Mouse (Mus musculus): ENCODE data around the gene Ldlrad2. TPM values are rescaled to one million over a fixed set of nuclear protein-coding genes. Genes with fewer than 3 reads are reported as not detected.

The Ldlrad2 gene
- polyA plus RNA-seq, 1 experiment from 2014 or later: not detected

DNA sequence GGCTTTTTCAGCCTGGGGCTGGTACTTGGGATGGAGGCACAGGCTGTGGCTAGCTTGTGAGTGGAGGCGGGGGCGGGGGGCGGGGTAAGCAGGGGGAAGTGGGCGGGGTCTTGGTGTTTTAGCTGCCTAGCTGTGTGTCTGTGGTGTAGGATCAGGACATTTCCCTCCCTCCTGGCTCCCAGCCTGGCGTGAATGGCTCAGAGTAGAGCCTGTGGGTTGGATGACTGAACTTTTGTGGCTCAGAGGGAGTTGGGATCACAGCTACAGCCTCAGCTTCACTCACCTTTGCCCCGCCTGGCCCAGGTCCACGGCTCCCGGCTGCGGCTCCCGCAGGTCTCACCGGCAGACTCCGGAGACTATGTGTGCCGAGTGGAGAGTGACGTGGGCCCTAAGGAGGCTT is 34.0 kb downstream of the Ldlrad2 start:
- H3K27ac ChIP-seq (ENCODE audit: low read depth, low read length): no peak overlapping the region
- ATAC-seq (replicated peaks; ENCODE audit: low FRiP score) (no peak), DNase-seq (ENCODE audit: low spot score) (no peak)
- no peaks in the 10 kb centered on the region for H3K9me3 ChIP-seq (ENCODE audit: control insufficient read depth, low read length)
- no peaks in the 10 kb centered on the region for H3K27me3 ChIP-seq (ENCODE audit: control insufficient read depth, insufficient read depth, low read length)
- no peaks in the 10 kb centered on the region for H3K36me3 ChIP-seq (ENCODE audit: control insufficient read depth, insufficient read depth, low read length)
- no peak overlapping the region for H3K4me3 ChIP-seq (ENCODE audit: low read depth, low read length)
- no peak overlapping the region for H3K4me2 ChIP-seq (ENCODE audit: low read depth, low read length, severe bottlenecking)
- H3K4me1 ChIP-seq (replicated peaks; ENCODE audit: control insufficient read depth, insufficient read depth, low read length): no peaks in the 10 kb centered on the region
- 77% methylated on average over 14 of the region's 14 CpGs for WGBS
- H3K9ac ChIP-seq (ENCODE audit: low read length): no peak overlapping the region

DNA sequence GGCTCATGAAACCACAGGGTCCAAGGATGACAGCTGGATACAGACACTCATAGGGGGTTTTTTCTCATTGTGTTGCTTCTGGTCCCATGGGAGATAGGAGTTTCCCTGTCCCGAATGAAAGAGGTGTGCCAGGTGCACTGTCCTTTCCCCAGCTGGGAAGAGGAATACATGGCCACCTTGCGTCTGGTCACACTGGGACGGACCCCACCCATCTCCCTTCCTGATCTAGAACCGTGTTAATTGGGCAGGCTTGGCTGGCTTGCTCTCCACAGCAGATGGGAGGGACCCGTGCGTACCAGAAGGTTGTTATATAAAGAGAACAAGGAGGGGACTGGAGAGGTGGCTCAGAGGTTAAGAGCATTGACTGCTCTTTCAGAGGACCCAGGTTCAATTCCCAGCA is 46.5 kb downstream of the Ldlrad2 start:
- no peaks in the 10 kb centered on the region; the same call in 1 of the 2 replicates for H3K36me3 ChIP-seq (ENCODE audit: control insufficient read depth, insufficient read depth, low read length)
- H3K4me1 ChIP-seq (replicated peaks; ENCODE audit: control insufficient read depth, insufficient read depth, low read length): no peaks in the 10 kb centered on the region
- H3K9me3 ChIP-seq (ENCODE audit: control insufficient read depth, low read length): no peaks in the 10 kb centered on the region
- 89% methylated on average over 6 of the region's 6 CpGs for WGBS
- no peak overlapping the region for H3K9ac ChIP-seq (ENCODE audit: low read length)
- no peak for DNase-seq (ENCODE audit: low spot score)
- no peak overlapping the region for H3K4me3 ChIP-seq (ENCODE audit: low read depth, low read length)
- no peaks in the 10 kb centered on the region for H3K27me3 ChIP-seq (ENCODE audit: control insufficient read depth, insufficient read depth, low read length)
- ATAC-seq (replicated peaks; ENCODE audit: low FRiP score): no peak
- H3K27ac ChIP-seq (ENCODE audit: low read depth, low read length): no peak overlapping the region
- H3K4me2 ChIP-seq (ENCODE audit: low read depth, low read length, severe bottlenecking): no peak overlapping the region

- 81% methylated on average over 4 of the region's 4 CpGs for WGBS
- DNase-seq (ENCODE audit: low spot score) (no peak), ATAC-seq (replicated peaks; ENCODE audit: low FRiP score) (no peak)
- H3K9ac ChIP-seq (ENCODE audit: low read length): no peak overlapping the region
- no peaks in the 10 kb centered on the region for H3K9me3 ChIP-seq (ENCODE audit: control insufficient read depth, low read length)
- no peaks in the 10 kb centered on the region for H3K27me3 ChIP-seq (ENCODE audit: control insufficient read depth, insufficient read depth, low read length)
- H3K27ac ChIP-seq (ENCODE audit: low read depth, low read length): no peak overlapping the region
- H3K36me3 ChIP-seq (ENCODE audit: control insufficient read depth, insufficient read depth, low read length): no peaks in the 10 kb centered on the region; the same call in 1 of the 2 replicates
- no peaks in the 10 kb centered on the region for H3K4me1 ChIP-seq (replicated peaks; ENCODE audit: control insufficient read depth, insufficient read depth, low read length)
- H3K4me3 ChIP-seq (ENCODE audit: low read depth, low read length): no peak overlapping the region
- H3K4me2 ChIP-seq (ENCODE audit: low read depth, low read length, severe bottlenecking): no peak overlapping the region
These were observed 47.0 kb downstream of the Ldlrad2 start for GRCm38 (mm10) chr4:137527368-137527767.

- H3K4me1 ChIP-seq (replicated peaks; ENCODE audit: control insufficient read depth, insufficient read depth, low read length): no peaks in the 10 kb centered on the region
- H3K27ac ChIP-seq (ENCODE audit: low read depth, low read length): no peak overlapping the region
- WGBS: 93% methylated on average over 1 of the region's 1 CpGs
- no peak overlapping the region for H3K4me3 ChIP-seq (ENCODE audit: low read depth, low read length)
- H3K9me3 ChIP-seq (ENCODE audit: control insufficient read depth, low read length): no peaks in the 10 kb centered on the region
- no peaks in the 10 kb centered on the region for H3K27me3 ChIP-seq (ENCODE audit: control insufficient read depth, insufficient read depth, low read length)
- DNase-seq (ENCODE audit: low spot score): no peak
- H3K9ac ChIP-seq (ENCODE audit: low read length): no peak overlapping the region
- no peaks in the 10 kb centered on the region; the same call in 1 of the 2 replicates for H3K36me3 ChIP-seq (ENCODE audit: control insufficient read depth, insufficient read depth, low read length)
- no peak for ATAC-seq (replicated peaks; ENCODE audit: low FRiP score)
- H3K4me2 ChIP-seq (ENCODE audit: low read depth, low read length, severe bottlenecking): no peak overlapping the region
These were observed 48.9 kb downstream of the Ldlrad2 start for GRCm38 (mm10) chr4:137525426-137525825.

Small RNAs within 50 kb of the gene (microRNA-seq; reads per million reads assigned to microRNA genes)
- 3.4 reads per million for gene Mir7018 (ENCODE audit: insufficient number of aligned reads)

Other genes with a start within 250 kb of the Ldlrad2 start
- 623 and 626 TPM in 2 replicates for gene Cdc42, start 216.8 kb downstream of the Ldlrad2 start, polyA plus RNA-seq (2014; fragmentation: Nextera tagmentation; extraction: Ambion mirVana)
- not detected in 2 replicates for gene Cela3a, start 164.8 kb downstream of the Ldlrad2 start, polyA plus RNA-seq (2014; fragmentation: Nextera tagmentation; extraction: Ambion mirVana)
- not detected in 2 replicates for gene Cela3b, start 144.0 kb downstream of the Ldlrad2 start, polyA plus RNA-seq (2014; fragmentation: Nextera tagmentation; extraction: Ambion mirVana)
- not detected in 2 replicates for gene 1700013G24Rik, start 121.3 kb downstream of the Ldlrad2 start, polyA plus RNA-seq (2014; fragmentation: Nextera tagmentation; extraction: Ambion mirVana)
- 21.0 and 21.3 TPM in 2 replicates for gene Hspg2, start 105.8 kb downstream of the Ldlrad2 start, polyA plus RNA-seq (2014; fragmentation: Nextera tagmentation; extraction: Ambion mirVana)
- gene Usp48, start 19.2 kb upstream of the Ldlrad2 start, polyA plus RNA-seq (2014; fragmentation: Nextera tagmentation; extraction: Ambion mirVana): 86.4 TPM in 2 replicates
- 4.4 and 7.7 TPM in 2 replicates for gene Rap1gap, start 90.2 kb upstream of the Ldlrad2 start, polyA plus RNA-seq (2014; fragmentation: Nextera tagmentation; extraction: Ambion mirVana)
- 16.1 and 18.1 TPM in 2 replicates for gene Alpl, start 221.8 kb upstream of the Ldlrad2 start, polyA plus RNA-seq (2014; fragmentation: Nextera tagmentation; extraction: Ambion mirVana)